Mouse (Mus musculus) liver, postnatal 0 days (tissue): Measurements from ENCODE around the gene Mecom.

ENCODE experiments used
- CTCF ChIP-seq: sonication (generic); IDR thresholded peaks from 2 replicates; pipeline ENCODE4 v1.5.1; 2016; ENCODE audit warnings: antibody characterized with exemption, low read depth
- EP300 ChIP-seq: IDR thresholded peaks from 2 replicates; pipeline ENCODE4 v1.6.1; 2016; ENCODE audit warnings: antibody characterized with exemption, low read depth, mild to moderate bottlenecking

GRCm38 (mm10) chr3:30143440-30143839 lies 404.4 kb downstream of the Mecom start:
- TF ChIP-seq CTCF: no peak
- TF ChIP-seq EP300: no peak
